Mouse (Mus musculus): ENCODE results near the gene Cfdp1. TPM values are rescaled to one million over a fixed set of nuclear protein-coding genes. Genes with fewer than 3 reads are reported as not detected.

Cfdp1 gene
- polyA plus RNA-seq, 1 experiment from 2014 or later, result 205 TPM

DNA sequence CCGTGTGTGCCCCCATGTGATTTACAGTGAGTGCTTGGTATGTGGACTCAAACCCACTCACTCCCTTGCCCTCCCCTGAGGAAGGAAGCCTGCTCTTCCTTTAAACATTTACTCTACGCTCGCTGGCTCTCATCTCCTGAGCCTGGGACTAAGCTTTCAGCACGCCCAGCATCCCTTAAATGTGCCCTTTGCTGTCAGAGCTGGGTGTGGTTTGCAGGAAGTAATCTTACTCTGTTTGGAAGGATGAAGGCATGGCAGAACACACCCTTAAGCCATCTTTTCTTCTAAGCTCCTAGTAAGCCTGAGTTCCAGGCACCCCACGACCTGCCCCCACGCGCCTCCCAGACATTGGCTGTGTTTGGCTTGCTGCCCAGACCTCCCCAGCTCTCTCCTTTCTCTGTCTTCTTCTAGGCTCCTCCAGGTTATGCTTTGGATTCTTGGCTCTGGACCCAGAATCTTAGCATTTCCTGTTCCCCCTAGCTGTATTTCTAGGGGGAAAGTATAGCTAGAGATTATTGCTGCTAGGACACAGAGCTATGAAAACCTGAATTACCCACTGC, 34.1 kb upstream of the Cfdp1 start:
- no peak for ATAC-seq (ENCODE audit: insufficient read depth, low FRiP score, low TSS enrichment)
- no peak overlapping the region for H3K9ac ChIP-seq (ENCODE audit: low read length)
- H3K4me1 ChIP-seq (ENCODE audit: control insufficient read depth, insufficient read depth, low read length), result no peaks in the 10 kb centered on the region
- no peak for DNase-seq (ENCODE audit: low spot score)
- no peak overlapping the region for H3K4me2 ChIP-seq (ENCODE audit: low read depth)
- no peaks in the 10 kb centered on the region for H3K36me3 ChIP-seq (ENCODE audit: control insufficient read depth, insufficient read depth, low read length)
- no peak overlapping the region for H3K4me3 ChIP-seq (ENCODE audit: low read depth, low read length)
- H3K27me3 ChIP-seq (ENCODE audit: control insufficient read depth, insufficient read depth, low read length), result peaks cover 35% of the 10 kb centered on the region
- H3K9me3 ChIP-seq (ENCODE audit: control insufficient read depth, low read length), result no peaks in the 10 kb centered on the region
- WGBS, result 61% methylated on average over 7 of the region's 7 CpGs
- no peak overlapping the region for H3K27ac ChIP-seq (ENCODE audit: low read depth, low read length)

DNA sequence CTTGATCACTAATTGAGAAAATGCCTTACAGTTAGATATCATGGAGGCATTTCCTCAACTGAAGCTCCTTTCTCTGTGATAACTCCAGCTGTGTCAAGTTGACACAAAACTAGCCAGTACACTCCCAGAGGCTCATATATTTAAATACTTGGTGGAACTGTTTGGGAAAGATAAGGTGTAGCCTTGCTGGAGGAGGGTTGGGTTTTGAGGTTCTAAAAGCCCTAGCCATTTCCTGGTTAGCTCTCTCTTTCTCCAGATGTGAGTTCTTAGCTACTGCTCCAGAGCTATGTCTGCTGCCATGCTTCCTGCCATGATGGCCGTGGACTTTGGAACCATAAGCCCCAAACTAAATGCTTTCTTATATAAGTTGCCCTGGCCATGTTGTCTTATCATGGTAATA, 33.4 kb upstream of the Cfdp1 start:
- no peak overlapping the region for H3K27ac ChIP-seq (ENCODE audit: low read depth, low read length)
- no peak for DNase-seq (ENCODE audit: low spot score)
- H3K4me1 ChIP-seq (ENCODE audit: control insufficient read depth, insufficient read depth, low read length), result no peaks in the 10 kb centered on the region
- H3K4me2 ChIP-seq (ENCODE audit: low read depth), result no peak overlapping the region
- H3K36me3 ChIP-seq (ENCODE audit: control insufficient read depth, insufficient read depth, low read length), result no peaks in the 10 kb centered on the region
- no peak overlapping the region for H3K9ac ChIP-seq (ENCODE audit: low read length)
- peaks cover 35% of the 10 kb centered on the region for H3K27me3 ChIP-seq (ENCODE audit: control insufficient read depth, insufficient read depth, low read length)
- no peak for ATAC-seq (ENCODE audit: insufficient read depth, low FRiP score, low TSS enrichment)
- H3K4me3 ChIP-seq (ENCODE audit: low read depth, low read length), result no peak overlapping the region
- no peaks in the 10 kb centered on the region for H3K9me3 ChIP-seq (ENCODE audit: control insufficient read depth, low read length)
- 90% methylated on average over 1 of the region's 1 CpGs for WGBS

DNA sequence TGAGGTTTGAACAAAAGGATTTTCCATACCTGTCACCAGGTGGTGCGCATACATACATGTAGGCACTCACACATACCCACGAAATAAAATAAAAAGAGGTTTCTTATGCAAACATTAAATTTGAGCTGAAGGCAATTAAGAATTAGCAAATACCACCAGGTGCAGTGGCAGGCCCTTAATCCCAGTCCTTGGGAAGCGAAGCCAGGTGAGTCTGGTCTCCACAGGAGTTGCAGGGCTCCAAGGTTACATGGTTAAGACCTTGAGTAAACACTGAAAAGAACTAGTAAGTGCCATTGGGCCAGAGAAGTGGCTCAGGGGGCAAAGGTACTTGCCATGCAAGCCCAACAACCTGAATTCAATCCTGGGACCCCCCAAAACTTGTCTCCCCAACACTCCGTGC, 29.5 kb upstream of the Cfdp1 start:
- Histone ChIP-seq H3K4me1 (ENCODE audit: control insufficient read depth, insufficient read depth, low read length) (no peaks in the 10 kb centered on the region), H3K9me3 (ENCODE audit: control insufficient read depth, low read length) (no peaks in the 10 kb centered on the region), H3K27me3 (ENCODE audit: control insufficient read depth, insufficient read depth, low read length) (0 out of 2 replicates have a peak, but pooled peaks cover 5% of the 10 kb centered on the region), H3K27ac (ENCODE audit: low read depth, low read length) (no peak overlapping the region), H3K4me2 (ENCODE audit: low read depth) (no peak overlapping the region), H3K9ac (ENCODE audit: low read length) (no peak overlapping the region), H3K4me3 (ENCODE audit: low read depth, low read length) (no peak overlapping the region), H3K36me3 (ENCODE audit: control insufficient read depth, insufficient read depth, low read length) (no peaks in the 10 kb centered on the region)
- 88% methylated on average over 4 of the region's 4 CpGs for WGBS
- DNase-seq (ENCODE audit: low spot score) (no peak), ATAC-seq (ENCODE audit: insufficient read depth, low FRiP score, low TSS enrichment) (no peak)

DNA sequence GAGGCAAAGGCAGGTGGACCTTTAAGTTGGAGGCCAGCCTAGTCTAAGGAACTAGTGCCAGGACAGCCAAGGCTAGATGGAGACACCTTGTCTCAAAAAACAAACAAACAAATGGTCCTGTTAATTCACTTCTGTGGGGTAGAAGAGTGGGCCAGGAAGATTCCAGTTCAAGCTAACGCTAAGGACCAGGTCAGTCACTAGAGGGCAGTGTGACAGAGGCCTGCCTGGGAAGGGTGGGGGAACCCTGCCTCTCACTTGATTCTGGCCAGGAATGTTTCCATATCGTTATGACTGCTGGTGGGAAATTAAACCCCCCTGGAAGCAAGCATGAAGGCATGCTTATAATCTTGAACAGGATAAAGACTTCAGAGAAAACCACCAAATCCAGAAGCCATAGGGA, 27.5 kb upstream of the Cfdp1 start:
- Histone ChIP-seq H3K9ac (ENCODE audit: low read length) (no peak overlapping the region), H3K4me2 (ENCODE audit: low read depth) (no peak overlapping the region), H3K9me3 (ENCODE audit: control insufficient read depth, low read length) (no peaks in the 10 kb centered on the region), H3K4me1 (ENCODE audit: control insufficient read depth, insufficient read depth, low read length) (no peaks in the 10 kb centered on the region), H3K27me3 (ENCODE audit: control insufficient read depth, insufficient read depth, low read length) (no peaks in the 10 kb centered on the region), H3K36me3 (ENCODE audit: control insufficient read depth, insufficient read depth, low read length) (no peaks in the 10 kb centered on the region), H3K27ac (ENCODE audit: low read depth, low read length) (no peak overlapping the region), H3K4me3 (ENCODE audit: low read depth, low read length) (no peak overlapping the region)
- WGBS, result 3% methylated on average over 2 of the region's 2 CpGs
- peak; percentile 61 for DNase-seq (ENCODE audit: low spot score)
- no peak for ATAC-seq (ENCODE audit: insufficient read depth, low FRiP score, low TSS enrichment)

DNA sequence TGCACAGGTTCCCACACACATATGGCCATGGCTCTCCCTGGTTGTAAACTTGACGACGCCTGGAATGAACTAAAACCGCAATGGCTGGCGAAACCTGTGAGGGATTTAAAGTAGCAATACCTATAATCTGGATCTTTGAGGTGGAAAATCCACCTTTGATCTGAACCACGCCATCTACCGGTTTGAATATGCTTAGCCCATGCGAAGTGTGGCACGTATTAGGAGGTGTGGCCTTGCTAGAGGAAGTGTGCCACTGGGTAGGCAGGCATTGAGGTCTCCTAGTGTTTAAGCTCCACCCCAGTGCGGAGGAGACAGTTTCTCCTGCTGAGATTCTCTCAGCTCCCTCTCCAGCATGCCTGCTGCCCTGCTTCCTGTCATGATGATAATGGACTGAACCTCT, 23.6 kb upstream of the Cfdp1 start:
- Histone ChIP-seq H3K36me3 (ENCODE audit: control insufficient read depth, insufficient read depth, low read length) (no peaks in the 10 kb centered on the region), H3K27me3 (ENCODE audit: control insufficient read depth, insufficient read depth, low read length) (no peaks in the 10 kb centered on the region), H3K9me3 (ENCODE audit: control insufficient read depth, low read length) (no peaks in the 10 kb centered on the region), H3K4me2 (ENCODE audit: low read depth) (no peak overlapping the region), H3K9ac (ENCODE audit: low read length) (no peak overlapping the region), H3K4me3 (ENCODE audit: low read depth, low read length) (no peak overlapping the region), H3K4me1 (ENCODE audit: control insufficient read depth, insufficient read depth, low read length) (no peaks in the 10 kb centered on the region), H3K27ac (ENCODE audit: low read depth, low read length) (no peak overlapping the region)
- DNase-seq (ENCODE audit: low spot score) (no peak), ATAC-seq (ENCODE audit: insufficient read depth, low FRiP score, low TSS enrichment) (no peak)
- WGBS, result 66% methylated on average over 9 of the region's 9 CpGs

DNA sequence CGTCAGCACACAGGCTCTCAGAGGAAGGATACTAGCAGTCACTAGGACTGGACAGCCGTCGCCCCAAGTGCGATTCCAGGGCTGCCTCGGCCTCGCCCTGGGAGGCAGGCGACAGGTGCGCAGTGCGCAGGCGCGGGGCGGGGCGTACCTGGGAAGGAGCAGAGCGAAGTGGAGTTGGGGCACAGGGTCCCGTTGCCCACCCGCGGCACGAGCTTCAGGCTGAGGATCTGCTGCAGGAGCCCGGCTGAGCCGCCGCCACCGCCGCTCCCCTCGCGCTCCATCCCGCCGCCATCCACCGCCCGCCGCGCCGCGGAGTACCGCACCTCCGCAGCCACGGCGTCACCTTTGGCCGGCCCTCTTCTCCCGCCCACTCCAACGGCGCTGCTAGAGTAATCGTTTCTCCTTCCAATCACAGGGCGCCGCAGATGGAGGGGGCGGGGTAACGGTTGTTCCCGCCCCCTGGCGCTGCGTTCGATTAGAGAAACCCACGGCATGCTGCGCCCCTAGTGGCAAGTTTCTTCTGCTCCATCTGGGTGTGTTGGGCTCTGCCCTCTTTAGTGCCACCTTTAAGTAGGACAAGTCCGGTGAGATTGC, 22.4 kb upstream of the Cfdp1 start, which contains the start of gene Tmem170:
TSS of gene Tmem170 (minus strand) at position 396 of the 594 bp plus-strand sequence.
- peak within 1 kb of the TSS; percentile 64 for H3K9ac ChIP-seq (ENCODE audit: low read length)
- no peaks in the 10 kb centered on the region for H3K36me3 ChIP-seq (ENCODE audit: control insufficient read depth, insufficient read depth, low read length)
- peak within 1 kb of the TSS; percentile 79 for H3K4me3 ChIP-seq (ENCODE audit: low read depth, low read length)
- no peaks in the 10 kb centered on the region for H3K4me1 ChIP-seq (ENCODE audit: control insufficient read depth, insufficient read depth, low read length)
- H3K27me3 ChIP-seq (ENCODE audit: control insufficient read depth, insufficient read depth, low read length), result no peaks in the 10 kb centered on the region
- H3K9me3 ChIP-seq (ENCODE audit: control insufficient read depth, low read length), result no peaks in the 10 kb centered on the region
- no peak within 1 kb of the TSS for H3K27ac ChIP-seq (ENCODE audit: low read depth, low read length)
- peak; percentile 98 for ATAC-seq (ENCODE audit: insufficient read depth, low FRiP score, low TSS enrichment)
- peak; percentile 99 for DNase-seq (ENCODE audit: low spot score)
- WGBS, result under 1% methylated on average over 40 of the region's 53 CpGs
- H3K4me2 ChIP-seq (ENCODE audit: low read depth), result peak within 1 kb of the TSS; percentile 83

DNA sequence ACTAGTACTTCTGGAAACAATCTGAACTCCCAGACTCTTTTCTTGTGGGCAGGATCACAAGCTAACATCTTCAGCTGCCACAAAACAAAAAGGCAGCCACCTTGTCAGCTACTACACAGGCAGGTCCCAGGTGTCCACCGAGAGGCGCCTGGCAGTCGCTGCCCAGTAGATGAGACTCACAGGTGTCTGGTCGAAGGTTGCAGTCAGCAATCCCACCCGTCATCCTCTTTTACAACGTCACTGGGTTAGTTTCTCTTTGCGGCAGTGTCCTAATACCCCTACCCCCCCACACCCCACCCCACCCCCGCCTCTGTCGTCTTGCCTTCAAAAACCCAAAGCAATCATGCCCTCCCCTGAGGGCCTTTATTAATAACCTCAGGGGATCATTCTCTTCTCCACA, 21.7 kb upstream of the Cfdp1 start:
- Histone ChIP-seq H3K36me3 (ENCODE audit: control insufficient read depth, insufficient read depth, low read length) (no peaks in the 10 kb centered on the region), H3K4me3 (ENCODE audit: low read depth, low read length) (peak overlapping the region; percentile 79), H3K4me1 (ENCODE audit: control insufficient read depth, insufficient read depth, low read length) (no peaks in the 10 kb centered on the region), H3K27ac (ENCODE audit: low read depth, low read length) (no peak overlapping the region), H3K4me2 (ENCODE audit: low read depth) (peak overlapping the region; percentile 83), H3K9me3 (ENCODE audit: control insufficient read depth, low read length) (no peaks in the 10 kb centered on the region), H3K27me3 (ENCODE audit: control insufficient read depth, insufficient read depth, low read length) (no peaks in the 10 kb centered on the region), H3K9ac (ENCODE audit: low read length) (peak overlapping the region; percentile 64)
- DNase-seq (ENCODE audit: low spot score), result no peak
- ATAC-seq (ENCODE audit: insufficient read depth, low FRiP score, low TSS enrichment), result no peak
- 22% methylated on average over 9 of the region's 9 CpGs for WGBS

DNA sequence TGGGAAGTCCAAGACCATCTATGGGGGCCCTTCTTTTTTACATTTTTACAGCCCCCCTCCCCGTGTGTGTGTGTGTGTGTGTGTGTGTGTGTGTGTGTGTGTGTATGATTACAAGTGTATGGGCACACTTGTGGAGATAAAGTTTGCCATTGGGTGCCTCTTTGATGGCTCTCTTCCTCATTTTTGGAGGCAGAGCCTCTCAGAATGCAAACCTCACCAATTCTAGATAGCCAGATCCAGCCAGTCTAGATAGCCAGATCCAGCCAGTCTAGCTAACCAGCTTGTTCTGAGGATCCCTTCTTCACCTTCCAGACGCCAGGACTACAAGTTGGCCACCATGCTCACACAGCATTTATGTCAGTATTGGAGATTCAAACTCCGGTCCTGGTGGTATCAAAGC, 17.2 kb upstream of the Cfdp1 start:
- H3K4me2 ChIP-seq (ENCODE audit: low read depth), result no peak overlapping the region
- H3K9me3 ChIP-seq (ENCODE audit: control insufficient read depth, low read length), result no peaks in the 10 kb centered on the region
- WGBS, result 91% methylated on average over 3 of the region's 3 CpGs
- H3K4me3 ChIP-seq (ENCODE audit: low read depth, low read length), result no peak overlapping the region
- no peaks in the 10 kb centered on the region for H3K36me3 ChIP-seq (ENCODE audit: control insufficient read depth, insufficient read depth, low read length)
- H3K27me3 ChIP-seq (ENCODE audit: control insufficient read depth, insufficient read depth, low read length), result no peaks in the 10 kb centered on the region
- no peak overlapping the region for H3K27ac ChIP-seq (ENCODE audit: low read depth, low read length)
- H3K9ac ChIP-seq (ENCODE audit: low read length), result no peak overlapping the region
- DNase-seq (ENCODE audit: low spot score), result no peak
- ATAC-seq (ENCODE audit: insufficient read depth, low FRiP score, low TSS enrichment), result no peak
- H3K4me1 ChIP-seq (ENCODE audit: control insufficient read depth, insufficient read depth, low read length), result no peaks in the 10 kb centered on the region

DNA sequence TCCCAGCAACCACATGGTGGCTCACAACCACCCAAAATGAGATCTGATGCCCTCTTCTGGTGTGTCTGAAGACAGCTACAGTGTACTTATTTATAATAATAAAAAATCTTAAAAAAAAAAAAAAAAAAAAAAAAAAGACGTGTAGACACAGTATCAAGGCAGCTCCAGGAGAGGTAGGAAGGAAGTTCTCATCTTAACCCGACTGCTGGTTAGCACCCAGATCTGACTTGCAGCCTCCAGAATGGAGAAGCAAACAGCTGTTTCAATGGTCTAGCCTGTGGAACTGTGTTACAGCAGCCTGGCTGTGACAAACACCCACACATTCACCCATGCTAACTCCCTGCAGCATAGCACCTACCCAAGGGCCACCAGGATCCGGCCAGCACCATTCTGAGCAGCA, 16.3 kb upstream of the Cfdp1 start:
- DNase-seq (ENCODE audit: low spot score) (no peak), ATAC-seq (ENCODE audit: insufficient read depth, low FRiP score, low TSS enrichment) (no peak)
- no peak overlapping the region for H3K4me2 ChIP-seq (ENCODE audit: low read depth)
- H3K4me3 ChIP-seq (ENCODE audit: low read depth, low read length), result no peak overlapping the region
- no peaks in the 10 kb centered on the region for H3K4me1 ChIP-seq (ENCODE audit: control insufficient read depth, insufficient read depth, low read length)
- WGBS, result 95% methylated on average over 3 of the region's 3 CpGs
- no peaks in the 10 kb centered on the region for H3K27me3 ChIP-seq (ENCODE audit: control insufficient read depth, insufficient read depth, low read length)
- H3K36me3 ChIP-seq (ENCODE audit: control insufficient read depth, insufficient read depth, low read length), result no peaks in the 10 kb centered on the region
- no peak overlapping the region for H3K9ac ChIP-seq (ENCODE audit: low read length)
- no peaks in the 10 kb centered on the region for H3K9me3 ChIP-seq (ENCODE audit: control insufficient read depth, low read length)
- no peak overlapping the region for H3K27ac ChIP-seq (ENCODE audit: low read depth, low read length)
